Mouse (Mus musculus) left cerebral cortex, adult 18-20 months (tissue): ENCODE data around the gene Caln1. TPM values are rescaled to one million over a fixed set of nuclear protein-coding genes. Genes with fewer than 3 reads are reported as not detected.
A peak's percentile ranks its signal among the peaks of the same experiment; 100 is the strongest.
"Not testable (repeated sequence)": the region's sequence is repeated elsewhere in the genome, so short reads cannot be mapped to it uniquely, and the experiment has no call there.

ENCODE experiments used
- DNase-seq, 2 experiments: peaks; one replicate each; pipeline ENCODE4 v3.0.0; 2021 to 2022; ENCODE audit warnings: low spot score in 2 of 2, mixed read lengths in 1 of 2
- total RNA-seq, 2 experiments: library from RNA; stranded (reverse); gene quantifications; 2 replicates each; pipeline ENCODE4 v1.2.3; 2021

The Caln1 gene
- total RNA-seq, 2 experiments from 2014 or later = 114 to 120 TPM

GRCm38 (mm10) chr5:130515395-130515794 lies 146.1 kb downstream of the Caln1 start:
- DNase-seq = no peak

- DNase-seq = no peak
Measured at GRCm38 (mm10) chr5:130520527-130520926, 151.3 kb downstream of the Caln1 start.

GRCm38 (mm10) chr5:130527416-130527815 lies 158.2 kb downstream of the Caln1 start:
- DNase-seq = no peak

GRCm38 (mm10) chr5:130547496-130547895 lies 178.2 kb downstream of the Caln1 start:
- DNase-seq = peak; percentile 9 to 20

GRCm38 (mm10) chr5:130553916-130554315 lies 184.7 kb downstream of the Caln1 start:
- no peak for DNase-seq

GRCm38 (mm10) chr5:130563146-130563545 lies 193.9 kb downstream of the Caln1 start:
- DNase-seq = no peak

- DNase-seq = no peak
Measured at GRCm38 (mm10) chr5:130566002-130566401, 196.7 kb downstream of the Caln1 start.

- no peak for DNase-seq
Measured at GRCm38 (mm10) chr5:130577581-130577980, 208.3 kb downstream of the Caln1 start.

- no peak for DNase-seq
Measured at GRCm38 (mm10) chr5:130584042-130584441, 214.8 kb downstream of the Caln1 start.

- DNase-seq = peak in 1 of 2 experiments; percentile 9
Measured at GRCm38 (mm10) chr5:130586257-130586656, 217.0 kb downstream of the Caln1 start.

- DNase-seq = no peak
Measured at GRCm38 (mm10) chr5:130596541-130596940, 227.3 kb downstream of the Caln1 start.

- no peak for DNase-seq
Measured at GRCm38 (mm10) chr5:130613657-130614056, 244.4 kb downstream of the Caln1 start.

GRCm38 (mm10) chr5:130614209-130614608 lies 245.0 kb downstream of the Caln1 start:
- DNase-seq = no peak

- DNase-seq = no peak
Measured at GRCm38 (mm10) chr5:130620060-130620459, 250.8 kb downstream of the Caln1 start.

- DNase-seq = no peak
Measured at GRCm38 (mm10) chr5:130623206-130623605, 254.0 kb downstream of the Caln1 start.

- peak in 1 of 2 experiments; percentile 13 for DNase-seq
Measured at GRCm38 (mm10) chr5:130627800-130628199, 258.5 kb downstream of the Caln1 start.

- DNase-seq = no peak
Measured at GRCm38 (mm10) chr5:130635397-130635796, 266.1 kb downstream of the Caln1 start.

GRCm38 (mm10) chr5:130641881-130642280 lies 272.6 kb downstream of the Caln1 start:
- DNase-seq = no peak

- DNase-seq = not testable (repeated sequence)
Measured at GRCm38 (mm10) chr5:130646126-130646525, 276.9 kb downstream of the Caln1 start.

GRCm38 (mm10) chr5:130658141-130658540 lies 288.9 kb downstream of the Caln1 start:
- DNase-seq = no peak

- no peak for DNase-seq
Measured at GRCm38 (mm10) chr5:130666091-130666490, 296.8 kb downstream of the Caln1 start.

GRCm38 (mm10) chr5:130672588-130672987 lies 303.3 kb downstream of the Caln1 start:
- no peak for DNase-seq

GRCm38 (mm10) chr5:130673092-130673491 lies 303.8 kb downstream of the Caln1 start:
- DNase-seq = no peak

GRCm38 (mm10) chr5:130677895-130678294 lies 308.6 kb downstream of the Caln1 start:
- DNase-seq = no peak
